Mouse (Mus musculus): ENCODE data around the gene Rtl1.

Rtl1 gene

GRCm38 (mm10) chr12:109600230-109600629, at the start of gene Rtl1:
Gene Rtl1 (minus strand): TSS chr12:109600330.
- DNase-seq (ENCODE audit: low spot score): no peak

GRCm38 (mm10) chr12:109640560-109641167, 40.5 kb upstream of the Rtl1 start:
- DNase-seq (ENCODE audit: low spot score): no peak

- no peak for DNase-seq (ENCODE audit: low spot score)
Measured at GRCm38 (mm10) chr12:109632035-109632434, 31.9 kb upstream of the Rtl1 start.

GRCm38 (mm10) chr12:109628887-109629286, 28.8 kb upstream of the Rtl1 start:
- DNase-seq (ENCODE audit: low spot score): no peak

GRCm38 (mm10) chr12:109626910-109627309, 26.8 kb upstream of the Rtl1 start:
- no peak for DNase-seq (ENCODE audit: low spot score)

- DNase-seq (ENCODE audit: low spot score): no peak
Measured at GRCm38 (mm10) chr12:109620196-109620595, 20.1 kb upstream of the Rtl1 start.

GRCm38 (mm10) chr12:109617993-109618392, 17.9 kb upstream of the Rtl1 start:
- DNase-seq (ENCODE audit: low spot score): no peak

GRCm38 (mm10) chr12:109617126-109617525, 17.0 kb upstream of the Rtl1 start:
- no peak for DNase-seq (ENCODE audit: low spot score)

- no peak for DNase-seq (ENCODE audit: low spot score)
Measured at GRCm38 (mm10) chr12:109615371-109615770, 15.2 kb upstream of the Rtl1 start.

GRCm38 (mm10) chr12:109614416-109614815, 14.3 kb upstream of the Rtl1 start:
- DNase-seq (ENCODE audit: low spot score): no peak

- no peak for DNase-seq (ENCODE audit: low spot score)
Measured at GRCm38 (mm10) chr12:109612392-109613385, 12.6 kb upstream of the Rtl1 start.

GRCm38 (mm10) chr12:109608576-109609440, 8.7 kb upstream of the Rtl1 start:
- no peak for DNase-seq (ENCODE audit: low spot score)

GRCm38 (mm10) chr12:109607953-109608352, 7.8 kb upstream of the Rtl1 start:
- DNase-seq (ENCODE audit: low spot score): no peak

- no peak for DNase-seq (ENCODE audit: low spot score)
Measured at GRCm38 (mm10) chr12:109607191-109607590, 7.1 kb upstream of the Rtl1 start.

- DNase-seq (ENCODE audit: low spot score): no peak
Measured at GRCm38 (mm10) chr12:109604982-109605721, 5.0 kb upstream of the Rtl1 start.

- DNase-seq (ENCODE audit: low spot score): no peak
Measured at GRCm38 (mm10) chr12:109598551-109599250, 1.4 kb downstream of the Rtl1 start.

- no peak for DNase-seq (ENCODE audit: low spot score)
Measured at GRCm38 (mm10) chr12:109596726-109597125, 3.4 kb downstream of the Rtl1 start.

- no peak for DNase-seq (ENCODE audit: low spot score)
Measured at GRCm38 (mm10) chr12:109596232-109596631, 3.9 kb downstream of the Rtl1 start.

GRCm38 (mm10) chr12:109595753-109596152, 4.4 kb downstream of the Rtl1 start:
- no peak for DNase-seq (ENCODE audit: low spot score)

GRCm38 (mm10) chr12:109594961-109595360, 5.2 kb downstream of the Rtl1 start:
- no peak for DNase-seq (ENCODE audit: low spot score)

- DNase-seq (ENCODE audit: low spot score): no peak
Measured at GRCm38 (mm10) chr12:109582185-109582584, 17.9 kb downstream of the Rtl1 start.

All from urinary bladder, postnatal 10 days (tissue).